Mouse (Mus musculus): ENCODE data around the gene Pnkd. TPM values are rescaled to one million over a fixed set of nuclear protein-coding genes. Genes with fewer than 3 reads are reported as not detected.

Pnkd gene
- polyA plus RNA-seq, 1 experiment = 28.8 TPM

DNA sequence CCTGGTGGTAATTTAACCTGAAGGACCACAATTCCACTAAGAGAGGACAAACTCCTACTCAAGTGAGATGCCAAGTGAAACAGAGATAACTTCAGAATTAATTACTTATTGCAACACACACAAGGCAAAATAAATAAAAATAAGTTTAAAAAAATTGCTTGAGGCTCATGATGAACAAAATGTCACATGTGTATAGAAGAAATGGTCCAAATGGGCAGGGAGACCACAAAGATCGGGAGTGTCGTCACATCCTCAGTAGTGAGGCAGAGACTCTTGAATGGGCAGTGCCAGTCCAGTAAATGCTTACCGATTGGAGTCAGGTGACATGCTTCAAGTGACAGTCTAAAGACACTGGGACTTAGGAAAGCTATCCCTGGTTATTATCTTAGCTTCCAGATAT lies 115.8 kb downstream of the Pnkd start:
- TF ChIP-seq POLR2A (IDR thresholded peaks at IDR 0.05; ENCODE audit: borderline replicate concordance, control insufficient read depth, low read depth, low read length) = no peak
- TF ChIP-seq CTCF (IDR thresholded peaks at IDR 0.05; ENCODE audit: control insufficient read depth, insufficient read depth, low read length) = no peak
- WGBS = 65% methylated on average over 3 of the region's 3 CpGs
- Histone ChIP-seq H3K27ac (ENCODE audit: control insufficient read depth, insufficient read depth, low read depth, low read length, poor library complexity) (no peak overlapping the region), H3K4me1 (ENCODE audit: control insufficient read depth, insufficient read depth, low read length) (no peaks in the 10 kb centered on the region), H3K4me3 (replicated peaks; ENCODE audit: control insufficient read depth, low read depth, low read length) (no peak overlapping the region)

DNA sequence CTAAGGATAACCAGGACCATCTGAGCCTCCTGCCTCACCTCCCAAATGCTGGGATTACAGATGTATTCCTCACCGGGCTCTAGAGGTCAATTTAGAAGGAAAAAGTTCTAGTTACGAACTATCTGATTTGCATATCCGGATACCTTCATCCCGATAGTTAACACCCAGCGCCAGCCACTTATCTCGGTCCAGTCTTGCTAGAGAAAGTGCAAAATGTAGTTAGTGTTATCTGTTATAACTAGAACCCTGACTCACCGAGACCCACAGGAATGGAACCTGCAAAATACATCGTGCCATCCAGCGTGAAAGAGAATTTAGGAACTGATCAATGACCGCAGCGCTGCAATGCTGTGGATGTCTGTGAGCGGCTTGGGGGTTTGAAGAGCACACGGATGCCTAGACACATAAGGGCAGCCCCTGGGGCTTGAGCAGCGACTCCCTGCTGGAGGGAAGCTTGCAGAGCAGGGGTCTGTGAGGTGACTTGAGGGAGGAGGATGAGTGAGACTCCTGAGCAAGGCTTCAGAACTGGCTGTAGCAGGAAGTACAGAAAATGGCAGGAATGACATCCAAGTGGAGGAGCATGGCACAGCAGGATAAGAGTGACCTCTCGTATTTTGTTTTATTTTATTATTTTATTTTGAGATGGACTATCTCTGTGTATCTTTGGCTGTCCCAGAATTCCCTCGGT lies 116.4 kb downstream of the Pnkd start:
- H3K4me3 ChIP-seq (replicated peaks; ENCODE audit: control insufficient read depth, low read depth, low read length) = no peak overlapping the region
- 64% methylated on average over 16 of the region's 16 CpGs for WGBS
- no peak overlapping the region for H3K27ac ChIP-seq (ENCODE audit: control insufficient read depth, insufficient read depth, low read depth, low read length, poor library complexity)
- TF ChIP-seq POLR2A (IDR thresholded peaks at IDR 0.05; ENCODE audit: borderline replicate concordance, control insufficient read depth, low read depth, low read length) = no peak
- TF ChIP-seq CTCF (IDR thresholded peaks at IDR 0.05; ENCODE audit: control insufficient read depth, insufficient read depth, low read length) = no peak
- no peaks in the 10 kb centered on the region for H3K4me1 ChIP-seq (ENCODE audit: control insufficient read depth, insufficient read depth, low read length)

Other genes with a start within 250 kb of the Pnkd start
- 26.4 and 26.5 TPM in 2 replicates for gene Tns1, start 160.5 kb upstream of the Pnkd start, polyA plus RNA-seq (2011; ENCODE audit: insufficient read depth, insufficient read length, low replicate concordance, missing spikeins)
- 1.1 and 2.6 TPM in 2 replicates for gene Rufy4, start 159.4 kb upstream of the Pnkd start, polyA plus RNA-seq (2011; ENCODE audit: insufficient read depth, insufficient read length, low replicate concordance, missing spikeins)
- 5.0 and 26.1 TPM in 2 replicates for gene Cxcr2, start 130.9 kb upstream of the Pnkd start, polyA plus RNA-seq (2011; ENCODE audit: insufficient read depth, insufficient read length, low replicate concordance, missing spikeins)
- 2.7 TPM in 1 of 2 replicates, not detected in the other for gene Cxcr1, start 90.3 kb upstream of the Pnkd start, polyA plus RNA-seq (2011; ENCODE audit: insufficient read depth, insufficient read length, low replicate concordance, missing spikeins)
- gene Arpc2, start 48.8 kb upstream of the Pnkd start, polyA plus RNA-seq (2011; ENCODE audit: insufficient read depth, insufficient read length, low replicate concordance, missing spikeins) = 95.9 and 150 TPM in 2 replicates
- not detected in 2 replicates for gene Gpbar1, start 6.4 kb upstream of the Pnkd start, polyA plus RNA-seq (2011; ENCODE audit: insufficient read depth, insufficient read length, low replicate concordance, missing spikeins)
- gene Aamp, start 192 bp upstream of the Pnkd start, polyA plus RNA-seq (2011; ENCODE audit: insufficient read depth, insufficient read length, low replicate concordance, missing spikeins) = 56.2 and 76.6 TPM in 2 replicates
- gene Tmbim1, start 20.7 kb downstream of the Pnkd start, polyA plus RNA-seq (2011; ENCODE audit: insufficient read depth, insufficient read length, low replicate concordance, missing spikeins) = 6.7 and 15.6 TPM in 2 replicates
- gene Catip, start 77.2 kb downstream of the Pnkd start, polyA plus RNA-seq (2011; ENCODE audit: insufficient read depth, insufficient read length, low replicate concordance, missing spikeins) = not detected in 2 replicates
- 10.8 and 16.9 TPM in 2 replicates for gene Slc11a1, start 90.3 kb downstream of the Pnkd start, polyA plus RNA-seq (2011; ENCODE audit: insufficient read depth, insufficient read length, low replicate concordance, missing spikeins)
- gene Ctdsp1, start 106.6 kb downstream of the Pnkd start, polyA plus RNA-seq (2011; ENCODE audit: insufficient read depth, insufficient read length, low replicate concordance, missing spikeins) = 40.0 and 65.3 TPM in 2 replicates
- not detected in 2 replicates for gene Vil1, start 124.4 kb downstream of the Pnkd start, polyA plus RNA-seq (2011; ENCODE audit: insufficient read depth, insufficient read length, low replicate concordance, missing spikeins)
- 27.4 and 27.5 TPM in 2 replicates for gene Cnot9, start 221.1 kb downstream of the Pnkd start, polyA plus RNA-seq (2011; ENCODE audit: insufficient read depth, insufficient read length, low replicate concordance, missing spikeins)